Mouse (Mus musculus) CH12.LX (cell line): ENCODE data around the gene Vamp4.
"Not testable (repeated sequence)": the region's sequence is repeated elsewhere in the genome, so short reads cannot be mapped to it uniquely, and the experiment has no call there.

Experiments used
- CHD1 ChIP-seq: IDR thresholded peaks from 2 replicates; pipeline ENCODE4 v1.6.1; 2012; ENCODE audit warnings: low read depth, low read length, improper control_type of control experiment, inconsistent platforms
- CTCF ChIP-seq, 2 experiments: IDR thresholded peaks in 1 of 2; conservative IDR thresholded peaks in 1 of 2; 2 replicates each; pipeline ENCODE4 v1.5.1; 2011 to 2012; ENCODE audit warnings: low read depth in 2 of 2, low read length in 2 of 2, improper control_type of control experiment in 1 of 2, inconsistent platforms in 1 of 2, mild to moderate bottlenecking in 1 of 2, moderate library complexity in 1 of 2

GRCm38 (mm10) chr1:162635291-162635931 is 65.1 kb downstream of the Vamp4 start:
- not testable (repeated sequence) for TF ChIP-seq CHD1; CTCF (conservative IDR thresholded peaks at IDR 0.05 in 1 of 2, IDR thresholded peaks at IDR 0.05 in 1 of 2; ENCODE audit: low read depth in 2 of 2, low read length in 2 of 2)
